Mouse (Mus musculus): ENCODE measurements around the gene Syt1. TPM values are rescaled to one million over a fixed set of nuclear protein-coding genes. Genes with fewer than 3 reads are reported as not detected.

Syt1 gene
- total RNA-seq, 2 experiments from 2014 or later = 975 to 1,036 TPM

DNA sequence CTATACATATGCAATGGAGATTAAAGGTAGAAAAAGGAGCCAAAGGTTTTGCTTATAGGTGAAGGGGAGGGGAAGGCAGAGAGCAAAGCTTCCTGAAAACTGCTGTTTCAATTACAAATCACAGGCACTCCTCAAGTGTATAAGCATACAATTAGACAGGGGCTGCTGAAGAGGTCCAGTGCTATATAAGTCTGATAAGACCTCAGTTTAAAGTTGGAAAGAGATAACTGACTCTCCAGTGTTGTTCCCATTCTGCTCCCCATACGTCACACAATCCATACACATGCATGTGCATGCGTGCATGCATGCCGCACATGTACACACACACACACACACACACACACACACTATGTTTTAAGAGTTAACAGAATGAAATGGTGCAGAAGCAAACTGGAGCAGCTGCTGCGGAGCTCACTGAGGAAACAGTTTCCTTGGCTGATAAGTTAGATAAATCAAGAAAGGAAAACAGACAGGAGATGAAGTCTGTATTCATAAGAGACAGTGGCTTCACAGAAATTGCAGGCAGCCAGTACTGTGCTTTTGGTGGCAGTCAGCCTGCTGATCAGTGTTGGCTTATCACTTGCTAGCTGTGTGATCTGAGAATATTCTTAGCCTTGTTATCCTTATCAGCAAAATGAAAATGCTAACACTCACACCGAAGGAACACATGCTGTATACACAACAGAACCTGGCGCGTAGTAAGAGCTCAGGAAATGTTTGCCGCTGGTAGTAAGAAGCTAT lies 408.9 kb downstream of the Syt1 start:
- no peak for TF ChIP-seq CTCF (conservative IDR thresholded peaks at IDR 0.05)
- no peak overlapping the region for H3K4me3 ChIP-seq
- DNase-seq (ENCODE audit: low spot score in 2 of 2) = peak; percentile 40 to 54
- peak overlapping the region; percentile 93 for H3K27ac ChIP-seq

DNA sequence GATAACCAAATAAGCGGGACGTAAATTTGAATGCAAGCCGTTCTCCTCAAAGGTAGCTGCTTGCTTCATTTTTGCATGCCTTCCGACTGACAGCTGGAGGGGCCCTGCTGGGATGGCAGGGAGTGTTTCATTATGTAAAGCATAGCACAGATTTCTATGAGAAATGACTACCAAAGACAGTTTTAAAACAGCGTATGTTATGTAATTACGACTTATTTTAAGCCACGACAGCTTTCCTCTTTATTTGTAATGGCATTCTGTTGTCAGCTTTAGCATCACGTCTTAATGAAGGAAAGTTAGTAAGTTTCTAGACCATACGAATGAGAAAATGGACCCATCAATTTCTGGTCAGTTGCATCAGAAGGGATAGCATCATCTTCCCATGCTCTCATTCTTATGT lies 410.1 kb downstream of the Syt1 start:
- DNase-seq (ENCODE audit: low spot score in 2 of 2) = peak; percentile 62 to 82
- Histone ChIP-seq H3K27ac (peak overlapping the region; percentile 93), H3K4me3 (no peak overlapping the region)
- TF ChIP-seq CTCF (conservative IDR thresholded peaks at IDR 0.05) = no peak

DNA sequence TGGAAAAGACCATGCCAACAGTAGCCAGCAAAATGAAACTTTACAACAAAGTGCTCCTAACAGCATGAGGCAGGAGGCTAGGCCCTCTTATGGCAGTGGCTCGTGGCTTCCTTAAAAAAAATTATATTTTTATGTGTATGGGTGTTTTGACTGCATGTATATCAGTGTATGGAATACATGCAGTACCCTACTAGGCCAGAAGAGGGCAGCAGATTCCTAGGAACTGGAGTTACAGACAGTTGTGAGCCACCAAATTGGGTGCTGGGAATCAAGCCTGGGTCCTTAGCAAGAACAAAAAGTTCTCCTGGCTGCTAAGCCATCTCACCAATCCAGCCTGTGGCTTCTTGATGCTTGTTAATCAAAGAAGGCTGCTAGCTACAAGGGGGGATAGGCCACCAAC lies 413.4 kb downstream of the Syt1 start:
- no peak for DNase-seq (ENCODE audit: low spot score in 2 of 2)
- H3K27ac ChIP-seq = peak overlapping the region; percentile 51
- TF ChIP-seq CTCF (conservative IDR thresholded peaks at IDR 0.05) = peak; percentile 72
- H3K4me3 ChIP-seq = no peak overlapping the region

DNA sequence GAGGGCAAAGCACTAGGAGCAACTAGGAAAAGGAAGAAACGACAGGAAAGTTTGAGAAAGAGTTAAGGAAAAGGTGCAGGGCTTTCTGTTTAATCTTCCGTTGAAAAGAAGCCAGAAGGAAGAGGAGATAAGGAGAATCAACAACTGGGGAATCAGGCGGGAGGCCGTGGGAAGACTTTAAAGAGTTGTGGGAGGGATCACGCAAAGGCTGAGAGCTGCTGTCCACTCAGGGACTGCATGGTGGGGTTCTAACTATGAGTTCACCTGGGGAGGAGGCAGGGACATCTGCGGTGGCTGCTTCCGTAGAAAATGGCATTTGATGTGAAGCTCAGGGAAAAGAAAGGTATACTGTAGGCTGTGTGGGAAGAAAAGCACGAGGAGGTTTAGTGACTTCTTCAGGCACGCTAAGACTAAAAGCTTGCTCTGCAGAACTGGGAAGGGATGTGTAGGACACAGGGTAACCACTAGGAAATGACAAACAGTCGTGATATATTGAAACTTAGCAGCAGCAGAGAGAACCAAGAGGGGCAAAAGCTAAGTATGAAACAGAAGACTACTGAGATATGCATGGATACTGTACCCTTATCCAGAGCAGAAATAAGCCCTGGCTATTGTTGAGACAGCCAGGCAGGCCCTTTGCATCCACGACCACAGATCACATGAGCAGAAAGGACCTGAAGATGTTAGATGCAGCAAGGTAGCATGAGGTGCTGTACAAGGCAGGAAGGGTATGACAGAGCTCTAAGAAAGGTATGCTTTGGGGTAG lies 414.4 kb downstream of the Syt1 start:
- no peak for TF ChIP-seq CTCF (conservative IDR thresholded peaks at IDR 0.05)
- Histone ChIP-seq H3K4me3 (no peak overlapping the region), H3K27ac (peak overlapping the region; percentile 16)
- DNase-seq (ENCODE audit: low spot score in 2 of 2) = no peak

DNA sequence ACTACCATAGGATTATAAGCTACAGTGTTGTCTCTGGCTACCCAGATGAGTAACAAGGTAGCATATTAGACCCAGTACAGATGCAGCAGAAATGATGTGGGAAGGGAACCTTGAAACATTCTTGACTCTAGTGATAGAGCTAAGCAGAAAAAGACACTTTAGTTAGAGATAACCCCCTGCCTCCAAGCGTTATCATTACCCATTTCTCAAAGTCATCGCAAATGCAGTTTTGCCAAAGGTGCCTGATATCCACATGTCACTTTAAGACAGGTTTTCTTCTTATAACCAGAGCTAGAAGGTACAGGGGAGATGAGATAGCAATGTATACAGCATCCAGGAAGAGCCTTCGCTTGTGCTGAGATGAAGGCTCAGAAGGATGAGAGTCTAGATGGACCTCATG lies 421.4 kb downstream of the Syt1 start:
- no peak for TF ChIP-seq CTCF (conservative IDR thresholded peaks at IDR 0.05)
- Histone ChIP-seq H3K4me3 (no peak overlapping the region), H3K27ac (peak overlapping the region; percentile 50)
- no peak for DNase-seq (ENCODE audit: low spot score in 2 of 2)

DNA sequence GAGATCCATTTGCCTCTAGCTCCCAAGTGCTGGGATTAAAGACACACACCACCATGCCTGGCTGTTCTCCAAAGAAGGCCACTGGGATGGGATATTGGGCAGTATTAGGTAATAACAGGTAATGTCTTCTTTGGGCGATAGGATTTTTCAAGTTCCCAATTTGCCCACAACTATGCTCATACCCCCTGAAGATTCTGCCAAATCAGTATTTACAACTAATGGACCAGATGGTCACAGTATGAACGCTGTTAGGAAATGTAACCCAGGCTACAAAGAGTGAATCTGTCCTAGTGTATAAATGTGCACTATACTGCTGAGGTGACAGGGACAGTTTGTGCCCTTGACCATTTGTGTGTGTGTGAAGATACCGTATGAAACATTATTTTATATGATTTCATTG lies 421.9 kb downstream of the Syt1 start:
- TF ChIP-seq CTCF (conservative IDR thresholded peaks at IDR 0.05) = no peak
- Histone ChIP-seq H3K4me3 (no peak overlapping the region), H3K27ac (peak overlapping the region; percentile 50)
- no peak for DNase-seq (ENCODE audit: low spot score in 2 of 2)

DNA sequence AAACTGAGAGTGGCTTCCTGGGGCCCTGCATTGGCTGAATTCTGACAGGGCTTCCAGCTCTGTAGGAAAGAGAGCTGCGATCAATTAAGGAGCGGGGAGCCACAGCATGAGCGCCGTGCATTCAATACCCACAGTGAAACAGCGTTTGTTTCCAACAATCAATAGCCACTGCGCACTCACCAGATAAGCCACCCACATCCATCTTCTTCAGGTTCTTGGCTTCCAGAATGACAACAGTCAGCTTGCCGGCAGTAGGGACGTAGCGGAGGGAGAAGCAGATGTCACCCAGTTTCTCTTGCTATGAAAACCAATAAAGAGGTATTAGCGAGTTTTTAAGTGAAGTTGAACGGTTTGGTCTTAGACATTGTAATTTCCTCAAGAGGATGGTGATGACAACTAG lies 427.1 kb downstream of the Syt1 start:
- no peak for TF ChIP-seq CTCF (conservative IDR thresholded peaks at IDR 0.05)
- peak overlapping the region; percentile 88 for H3K27ac ChIP-seq
- peak in 1 of 2 experiments; percentile 46 for DNase-seq (ENCODE audit: low spot score in 2 of 2)
- no peak overlapping the region for H3K4me3 ChIP-seq

DNA sequence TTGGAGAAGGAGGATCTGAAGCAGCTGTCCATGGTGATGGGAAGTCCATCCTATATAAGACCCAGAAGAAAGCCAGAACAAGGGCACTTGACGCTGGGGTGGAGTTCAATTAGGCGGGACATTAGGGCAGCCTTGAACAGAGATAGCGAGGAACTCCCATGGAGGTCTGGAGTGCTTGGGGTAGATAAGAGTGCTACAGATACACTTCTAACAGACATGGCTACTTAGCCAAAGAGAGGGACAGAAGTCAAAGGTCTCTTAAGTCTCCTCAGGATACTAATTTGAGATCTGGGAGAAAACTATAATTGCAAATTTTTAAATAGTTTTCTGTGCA lies 428.4 kb downstream of the Syt1 start:
- Histone ChIP-seq H3K27ac (peak overlapping the region; percentile 88; the same call in 1 of the 2 replicates), H3K4me3 (no peak overlapping the region)
- TF ChIP-seq CTCF (conservative IDR thresholded peaks at IDR 0.05) = no peak
- DNase-seq (ENCODE audit: low spot score in 2 of 2) = no peak

DNA sequence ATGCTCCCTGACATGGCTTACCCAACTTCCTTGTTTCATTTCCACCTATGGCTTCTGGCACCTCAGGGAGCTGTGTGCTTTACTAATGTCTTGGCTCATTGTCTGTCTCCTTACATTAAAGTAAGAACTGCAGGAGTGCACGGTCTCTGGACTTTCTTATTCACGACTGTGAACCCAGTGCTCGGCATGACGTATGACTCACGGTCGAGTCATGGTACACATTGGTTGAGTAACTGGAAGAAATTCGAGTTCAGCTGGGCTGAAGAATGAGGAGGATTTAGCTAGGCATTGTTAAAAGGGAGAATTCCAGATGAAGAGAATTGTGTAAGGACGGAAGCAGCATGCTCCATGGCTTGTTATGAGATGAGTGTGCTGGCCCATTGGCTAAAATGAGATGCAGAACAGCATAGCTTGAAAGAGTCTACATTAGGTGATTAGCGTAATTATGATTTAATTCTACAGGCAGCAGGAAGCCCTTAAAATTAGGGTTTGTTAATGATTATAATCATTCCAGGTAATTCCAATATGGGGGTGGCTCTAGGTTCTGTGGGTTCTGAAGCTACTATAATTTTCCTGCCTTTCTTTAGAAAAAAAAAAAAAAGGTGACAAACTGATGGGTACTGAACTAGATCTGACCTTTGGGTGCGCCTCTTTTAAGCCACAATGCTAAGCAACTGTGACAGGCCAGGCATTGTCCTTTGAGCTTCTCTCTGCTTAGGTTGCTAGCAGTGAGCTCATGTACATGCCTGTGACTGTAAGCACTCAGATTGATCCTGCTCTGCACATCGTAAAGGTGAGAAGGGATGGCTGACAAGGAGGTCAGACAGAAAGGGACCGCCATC lies 429.0 kb downstream of the Syt1 start:
- no peak for DNase-seq (ENCODE audit: low spot score in 2 of 2)
- TF ChIP-seq CTCF (conservative IDR thresholded peaks at IDR 0.05) = no peak
- H3K27ac ChIP-seq = peak overlapping the region; percentile 88
- no peak overlapping the region for H3K4me3 ChIP-seq

DNA sequence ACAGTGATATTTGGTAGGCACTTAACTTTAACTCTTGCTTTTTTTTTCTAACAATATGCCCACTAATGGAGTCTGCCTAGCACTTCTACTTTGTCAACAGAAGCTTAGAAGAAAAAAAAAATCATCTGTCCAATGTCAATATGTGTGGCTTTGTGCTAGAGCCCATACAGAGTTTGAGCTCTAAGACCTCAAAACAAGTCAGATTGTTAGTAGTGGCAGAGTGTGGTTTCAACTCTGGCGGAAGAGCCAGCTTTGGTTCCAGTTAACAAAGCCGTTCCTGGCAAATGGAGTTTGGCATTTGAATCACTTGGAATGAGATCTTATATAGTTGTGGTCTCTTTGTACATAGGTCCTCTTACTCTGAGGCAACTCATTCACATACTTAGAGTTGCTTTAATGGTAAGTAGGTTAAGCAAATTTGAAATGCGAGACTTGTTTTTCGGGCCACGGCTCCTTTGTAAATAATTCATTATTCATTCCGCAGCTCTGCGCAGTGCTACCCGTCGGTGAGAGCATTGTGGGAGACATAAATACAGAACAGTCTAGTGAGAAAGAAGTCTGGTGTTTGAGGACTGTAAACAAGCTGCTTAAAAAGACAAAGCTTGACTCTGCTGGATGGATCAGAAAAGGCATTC lies 429.9 kb downstream of the Syt1 start:
- peak in 1 of 2 experiments; percentile 50 for DNase-seq (ENCODE audit: low spot score in 2 of 2)
- Histone ChIP-seq H3K4me3 (no peak overlapping the region), H3K27ac (peak overlapping the region; percentile 88)
- peak; percentile 34 for TF ChIP-seq CTCF (conservative IDR thresholded peaks at IDR 0.05)

DNA sequence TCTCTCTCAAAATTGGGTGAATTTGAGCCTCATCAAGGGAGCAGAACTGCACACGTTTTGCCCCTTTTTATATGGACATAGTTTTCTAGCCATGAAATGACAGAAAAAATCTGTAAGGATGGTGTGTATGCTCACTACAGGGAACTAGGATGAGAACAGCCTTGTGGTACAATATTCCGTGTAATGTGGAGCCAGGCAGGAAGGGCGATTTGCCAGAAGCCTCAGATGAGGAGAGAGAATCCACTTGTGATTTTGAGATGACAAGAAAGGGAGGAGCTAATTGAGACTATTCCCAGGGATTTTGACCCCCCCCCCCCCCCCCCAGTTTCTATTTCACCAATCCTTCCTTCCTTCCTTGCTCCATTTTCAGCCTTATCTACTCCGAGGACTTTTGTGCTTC lies 431.4 kb downstream of the Syt1 start:
- no peak for DNase-seq (ENCODE audit: low spot score in 2 of 2)
- Histone ChIP-seq H3K4me3 (no peak overlapping the region), H3K27ac (peak overlapping the region; percentile 65; the same call in 1 of the 2 replicates)
- TF ChIP-seq CTCF (conservative IDR thresholded peaks at IDR 0.05) = no peak

DNA sequence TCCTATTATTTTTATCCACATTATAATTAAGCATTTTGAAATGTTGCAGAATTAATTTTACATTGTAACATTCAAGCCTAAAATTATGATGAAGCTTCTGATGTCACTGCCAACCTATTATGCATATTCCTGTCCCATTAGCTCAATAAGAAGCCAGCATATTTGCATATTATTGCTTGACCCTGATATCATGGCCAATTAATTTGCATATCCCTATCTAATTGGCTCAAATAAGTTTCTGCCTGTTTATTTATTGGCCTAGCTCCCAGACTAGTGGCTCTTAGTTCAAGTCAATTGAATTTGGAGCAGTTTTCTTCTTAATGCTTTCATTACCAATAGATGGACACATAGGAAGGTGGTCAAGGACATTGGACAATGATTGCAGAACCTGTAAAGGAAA lies 433.2 kb downstream of the Syt1 start:
- H3K27ac ChIP-seq = peak overlapping the region; percentile 71; the same call in 1 of the 2 replicates
- no peak overlapping the region for H3K4me3 ChIP-seq
- DNase-seq (ENCODE audit: low spot score in 2 of 2) = no peak
- no peak for TF ChIP-seq CTCF (conservative IDR thresholded peaks at IDR 0.05)
